Mouse (Mus musculus): ENCODE results near the gene Mycl. TPM values are rescaled to one million over a fixed set of nuclear protein-coding genes. Genes with fewer than 3 reads are reported as not detected.

The Mycl gene
- polyA plus RNA-seq, 1 experiment: 0.02 TPM

GRCm38 (mm10) chr4:123022896-123023295 is 27.4 kb downstream of the Mycl start:
- H3K4me3 ChIP-seq (replicated peaks): no peak overlapping the region
- TF ChIP-seq GATA1 (IDR thresholded peaks at IDR 0.05; ENCODE audit: low read length) (no peak), TAL1 (IDR thresholded peaks at IDR 0.05; ENCODE audit: low read length) (no peak)
- no peaks in the 10 kb centered on the region for H3K9me3 ChIP-seq (ENCODE audit: control insufficient read depth, low read length)
- H3K27me3 ChIP-seq (ENCODE audit: control insufficient read depth): no peaks in the 10 kb centered on the region
- H3K36me3 ChIP-seq (ENCODE audit: control insufficient read depth): peaks cover 29% of the 10 kb centered on the region
- peaks cover 13% of the 10 kb centered on the region for H3K4me1 ChIP-seq (ENCODE audit: control insufficient read depth)

- Histone ChIP-seq H3K4me1 (ENCODE audit: control insufficient read depth) (no peaks in the 10 kb centered on the region), H3K9me3 (ENCODE audit: control insufficient read depth, low read length) (no peaks in the 10 kb centered on the region), H3K27me3 (ENCODE audit: control insufficient read depth) (no peaks in the 10 kb centered on the region), H3K36me3 (ENCODE audit: control insufficient read depth) (peaks cover 34% of the 10 kb centered on the region), H3K4me3 (replicated peaks) (no peak overlapping the region)
- no peak for TF ChIP-seq TAL1 (IDR thresholded peaks at IDR 0.05; ENCODE audit: low read length)
- no peak for TF ChIP-seq GATA1 (IDR thresholded peaks at IDR 0.05; ENCODE audit: low read length)
Measured at GRCm38 (mm10) chr4:123025418-123025817, 30.0 kb downstream of the Mycl start.

GRCm38 (mm10) chr4:123026161-123026560 is 30.7 kb downstream of the Mycl start:
- Histone ChIP-seq H3K4me3 (replicated peaks) (no peak overlapping the region), H3K27me3 (ENCODE audit: control insufficient read depth) (no peaks in the 10 kb centered on the region), H3K4me1 (ENCODE audit: control insufficient read depth) (no peaks in the 10 kb centered on the region), H3K36me3 (ENCODE audit: control insufficient read depth) (peaks cover 33% of the 10 kb centered on the region), H3K9me3 (ENCODE audit: control insufficient read depth, low read length) (no peaks in the 10 kb centered on the region)
- no peak for TF ChIP-seq GATA1 (IDR thresholded peaks at IDR 0.05; ENCODE audit: low read length)
- TF ChIP-seq TAL1 (IDR thresholded peaks at IDR 0.05; ENCODE audit: low read length): no peak

- TF ChIP-seq TAL1 (IDR thresholded peaks at IDR 0.05; ENCODE audit: low read length) (no peak), GATA1 (IDR thresholded peaks at IDR 0.05; ENCODE audit: low read length) (no peak)
- Histone ChIP-seq H3K4me3 (replicated peaks) (no peak overlapping the region), H3K4me1 (ENCODE audit: control insufficient read depth) (no peaks in the 10 kb centered on the region), H3K36me3 (ENCODE audit: control insufficient read depth) (peaks cover 35% of the 10 kb centered on the region), H3K9me3 (ENCODE audit: control insufficient read depth, low read length) (no peaks in the 10 kb centered on the region), H3K27me3 (ENCODE audit: control insufficient read depth) (no peaks in the 10 kb centered on the region)
Measured at GRCm38 (mm10) chr4:123026597-123026996, 31.1 kb downstream of the Mycl start.

GRCm38 (mm10) chr4:123034841-123035240 is 39.4 kb downstream of the Mycl start:
- Histone ChIP-seq H3K4me1 (ENCODE audit: control insufficient read depth) (no peaks in the 10 kb centered on the region), H3K9me3 (ENCODE audit: control insufficient read depth, low read length) (no peaks in the 10 kb centered on the region), H3K36me3 (ENCODE audit: control insufficient read depth) (peaks cover 35% of the 10 kb centered on the region), H3K4me3 (replicated peaks) (no peak overlapping the region), H3K27me3 (ENCODE audit: control insufficient read depth) (no peaks in the 10 kb centered on the region)
- no peak for TF ChIP-seq GATA1 (IDR thresholded peaks at IDR 0.05; ENCODE audit: low read length)
- no peak for TF ChIP-seq TAL1 (IDR thresholded peaks at IDR 0.05; ENCODE audit: low read length)

GRCm38 (mm10) chr4:123035636-123036035 is 40.2 kb downstream of the Mycl start:
- no peaks in the 10 kb centered on the region for H3K9me3 ChIP-seq (ENCODE audit: control insufficient read depth, low read length)
- TF ChIP-seq GATA1 (IDR thresholded peaks at IDR 0.05; ENCODE audit: low read length) (no peak), TAL1 (IDR thresholded peaks at IDR 0.05; ENCODE audit: low read length) (no peak)
- H3K4me3 ChIP-seq (replicated peaks): no peak overlapping the region
- H3K4me1 ChIP-seq (ENCODE audit: control insufficient read depth): no peaks in the 10 kb centered on the region
- peaks cover 42% of the 10 kb centered on the region for H3K36me3 ChIP-seq (ENCODE audit: control insufficient read depth)
- H3K27me3 ChIP-seq (ENCODE audit: control insufficient read depth): no peaks in the 10 kb centered on the region

- no peaks in the 10 kb centered on the region for H3K4me1 ChIP-seq (ENCODE audit: control insufficient read depth)
- H3K36me3 ChIP-seq (ENCODE audit: control insufficient read depth): peaks cover 36% of the 10 kb centered on the region
- no peaks in the 10 kb centered on the region for H3K9me3 ChIP-seq (ENCODE audit: control insufficient read depth, low read length)
- no peaks in the 10 kb centered on the region for H3K27me3 ChIP-seq (ENCODE audit: control insufficient read depth)
- TF ChIP-seq TAL1 (IDR thresholded peaks at IDR 0.05; ENCODE audit: low read length) (no peak), GATA1 (IDR thresholded peaks at IDR 0.05; ENCODE audit: low read length) (no peak)
- H3K4me3 ChIP-seq (replicated peaks): no peak overlapping the region
Measured at GRCm38 (mm10) chr4:123036710-123037109, 41.3 kb downstream of the Mycl start.

- Histone ChIP-seq H3K27me3 (ENCODE audit: control insufficient read depth) (no peaks in the 10 kb centered on the region), H3K4me1 (ENCODE audit: control insufficient read depth) (no peaks in the 10 kb centered on the region), H3K9me3 (ENCODE audit: control insufficient read depth, low read length) (no peaks in the 10 kb centered on the region), H3K36me3 (ENCODE audit: control insufficient read depth) (peaks cover 45% of the 10 kb centered on the region), H3K4me3 (replicated peaks) (no peak overlapping the region)
- TF ChIP-seq GATA1 (IDR thresholded peaks at IDR 0.05; ENCODE audit: low read length): no peak
- TF ChIP-seq TAL1 (IDR thresholded peaks at IDR 0.05; ENCODE audit: low read length): no peak
Measured at GRCm38 (mm10) chr4:123041131-123041530, 45.7 kb downstream of the Mycl start.

- Histone ChIP-seq H3K4me3 (replicated peaks) (no peak overlapping the region), H3K9me3 (ENCODE audit: control insufficient read depth, low read length) (no peaks in the 10 kb centered on the region), H3K36me3 (ENCODE audit: control insufficient read depth) (peaks cover 62% of the 10 kb centered on the region), H3K4me1 (ENCODE audit: control insufficient read depth) (no peaks in the 10 kb centered on the region), H3K27me3 (ENCODE audit: control insufficient read depth) (no peaks in the 10 kb centered on the region)
- TF ChIP-seq TAL1 (IDR thresholded peaks at IDR 0.05; ENCODE audit: low read length) (no peak), GATA1 (IDR thresholded peaks at IDR 0.05; ENCODE audit: low read length) (no peak)
Measured at GRCm38 (mm10) chr4:123043858-123044257, 48.4 kb downstream of the Mycl start.

- H3K4me1 ChIP-seq (ENCODE audit: control insufficient read depth): no peaks in the 10 kb centered on the region
- no peak overlapping the region for H3K4me3 ChIP-seq (replicated peaks)
- no peaks in the 10 kb centered on the region for H3K9me3 ChIP-seq (ENCODE audit: control insufficient read depth, low read length)
- H3K36me3 ChIP-seq (ENCODE audit: control insufficient read depth): peaks cover 64% of the 10 kb centered on the region
- TF ChIP-seq TAL1 (IDR thresholded peaks at IDR 0.05; ENCODE audit: low read length) (no peak), GATA1 (IDR thresholded peaks at IDR 0.05; ENCODE audit: low read length) (no peak)
- H3K27me3 ChIP-seq (ENCODE audit: control insufficient read depth): no peaks in the 10 kb centered on the region
Measured at GRCm38 (mm10) chr4:123044842-123045241, 49.4 kb downstream of the Mycl start.
